Mouse (Mus musculus) hindbrain, embryonic 12.5 days (tissue): ENCODE measurements around the gene Fat3. TPM values are rescaled to one million over a fixed set of nuclear protein-coding genes. Genes with fewer than 3 reads are reported as not detected.

Experiments used
- ATAC-seq: fragments of 200-750 bp; cut with Nextera tagmentation; 2 replicates; pipeline ENCODE4 v1.8.0; 2017; ENCODE audit warnings: moderate TSS enrichment; ENCODE audit not compliant: low FRiP score
- H3K27ac ChIP-seq: fragments of 300-500 bp; sonication (generic); 2 replicates; pipeline ENCODE4 v1.5.1; 2016; ENCODE audit warnings: mild to moderate bottlenecking
- H3K27me3 ChIP-seq: fragments of 300-500 bp; sonication (generic); 2 replicates; pipeline ENCODE4 v1.6.1; 2016; ENCODE audit warnings: mild to moderate bottlenecking
- H3K36me3 ChIP-seq: fragments of 300-500 bp; sonication (generic); 2 replicates; pipeline ENCODE4 v1.6.1; 2016; ENCODE audit warnings: mild to moderate bottlenecking
- H3K4me1 ChIP-seq: fragments of 300-500 bp; sonication (generic); 2 replicates; pipeline ENCODE4 v1.6.1; 2016
- H3K4me2 ChIP-seq: fragments of 300-500 bp; sonication (generic); replicated peaks from 2 replicates; pipeline ENCODE4 v1.6.1; 2016; ENCODE audit warnings: mild to moderate bottlenecking
- H3K4me3 ChIP-seq: fragments of 300-500 bp; sonication (generic); 2 replicates; pipeline ENCODE4 v1.5.1; 2016; ENCODE audit warnings: mild to moderate bottlenecking
- H3K9ac ChIP-seq: fragments of 300-500 bp; sonication (generic); 2 replicates; pipeline ENCODE4 v1.6.1; 2016; ENCODE audit warnings: mild to moderate bottlenecking, moderate library complexity
- H3K9me3 ChIP-seq: fragments of 300-500 bp; sonication (generic); replicated peaks from 2 replicates; pipeline ENCODE4 v1.6.1; 2016; ENCODE audit warnings: mild to moderate bottlenecking
- WGBS: fragments of 180-500 bp; shearing (Covaris S2); methylation state at CpG from one replicate; pipeline ENCODE4 v1.1.7; 2016; 5-methylcytosine and 5-hydroxymethylcytosine counted together
- polyA plus RNA-seq: library from polyadenylated mRNA; unstranded; fragments of >200 nt; fragmentation: Nextera tagmentation; extraction: Ambion mirVana; gene quantifications from 2 replicates; pipeline ENCODE4 v1.2.1, GENCODE M21; 2016

Fat3 gene
- polyA plus RNA-seq, 1 experiment from 2014 or later: 11.6 TPM

- Histone ChIP-seq H3K27ac (no peak overlapping the region), H3K36me3 (no peaks in the 10 kb centered on the region), H3K9me3 (no peaks in the 10 kb centered on the region), H3K27me3 (no peaks in the 10 kb centered on the region), H3K4me2 (no peak overlapping the region), H3K4me3 (no peak overlapping the region), H3K9ac (no peak overlapping the region), H3K4me1 (no peaks in the 10 kb centered on the region)
- 78% methylated on average over 4 of the region's 4 CpGs for WGBS
- no peak for ATAC-seq
These were observed 230.9 kb downstream of the Fat3 start for GRCm38 (mm10) chr9:16270056-16270767.

GRCm38 (mm10) chr9:16265519-16265918 lies 235.6 kb downstream of the Fat3 start:
- 76% methylated on average over 4 of the region's 4 CpGs for WGBS
- ATAC-seq: no peak
- Histone ChIP-seq H3K36me3 (no peaks in the 10 kb centered on the region), H3K4me3 (no peak overlapping the region), H3K9me3 (no peaks in the 10 kb centered on the region), H3K27me3 (no peaks in the 10 kb centered on the region), H3K9ac (no peak overlapping the region), H3K4me2 (no peak overlapping the region), H3K27ac (no peak overlapping the region), H3K4me1 (no peaks in the 10 kb centered on the region)

GRCm38 (mm10) chr9:16257241-16257840 lies 243.7 kb downstream of the Fat3 start:
- Histone ChIP-seq H3K4me2 (no peak overlapping the region), H3K36me3 (no peaks in the 10 kb centered on the region), H3K4me1 (peaks cover 13% of the 10 kb centered on the region), H3K4me3 (no peak overlapping the region), H3K9me3 (no peaks in the 10 kb centered on the region), H3K27ac (peak overlapping the region; percentile 57), H3K27me3 (no peaks in the 10 kb centered on the region), H3K9ac (no peak overlapping the region)
- peak; percentile 69 for ATAC-seq
- 42% methylated on average over 3 of the region's 3 CpGs for WGBS

GRCm38 (mm10) chr9:16256577-16257207 lies 244.4 kb downstream of the Fat3 start:
- peak; percentile 68 for ATAC-seq
- peak overlapping the region; percentile 57; the same call in 1 of the 2 replicates for H3K27ac ChIP-seq

GRCm38 (mm10) chr9:16246741-16247140 lies 254.3 kb downstream of the Fat3 start:
- no peaks in the 10 kb centered on the region for H3K27me3 ChIP-seq
- no peak overlapping the region for H3K27ac ChIP-seq
- H3K36me3 ChIP-seq: no peaks in the 10 kb centered on the region
- H3K4me2 ChIP-seq: no peak overlapping the region
- no peak overlapping the region for H3K9ac ChIP-seq
- H3K4me1 ChIP-seq: no peaks in the 10 kb centered on the region
- no peak overlapping the region for H3K4me3 ChIP-seq
- WGBS: 62% methylated on average over 4 of the region's 4 CpGs
- no peaks in the 10 kb centered on the region for H3K9me3 ChIP-seq
- 0 out of 2 replicates have a peak, but pooled peaks have one; percentile 48 for ATAC-seq

More at GRCm38 (mm10) chr9:16256577-16257207, 244.4 kb downstream of the Fat3 start:
- H3K36me3 ChIP-seq: no peaks in the 10 kb centered on the region
- peaks cover 13% of the 10 kb centered on the region for H3K4me1 ChIP-seq
- H3K9ac ChIP-seq: no peak overlapping the region
- 69% methylated on average over 2 of the region's 2 CpGs for WGBS
- no peaks in the 10 kb centered on the region for H3K27me3 ChIP-seq
- H3K9me3 ChIP-seq: no peaks in the 10 kb centered on the region
- no peak overlapping the region for H3K4me2 ChIP-seq
- no peak overlapping the region for H3K4me3 ChIP-seq

- peak; percentile 64; the same call in 1 of the 2 replicates for ATAC-seq
- peaks cover 23% of the 10 kb centered on the region for H3K4me1 ChIP-seq
- no peaks in the 10 kb centered on the region for H3K36me3 ChIP-seq
- H3K9ac ChIP-seq: no peak overlapping the region
- H3K4me3 ChIP-seq: no peak overlapping the region
- no peak overlapping the region for H3K4me2 ChIP-seq
- 22% methylated on average over 4 of the region's 4 CpGs for WGBS
- H3K27me3 ChIP-seq: no peaks in the 10 kb centered on the region
- no peak overlapping the region for H3K27ac ChIP-seq
- no peaks in the 10 kb centered on the region for H3K9me3 ChIP-seq
These were observed 269.5 kb downstream of the Fat3 start for GRCm38 (mm10) chr9:16231575-16231974.

GRCm38 (mm10) chr9:16228919-16229318 lies 272.2 kb downstream of the Fat3 start:
- Histone ChIP-seq H3K4me3 (no peak overlapping the region), H3K36me3 (no peaks in the 10 kb centered on the region), H3K9me3 (no peaks in the 10 kb centered on the region), H3K27me3 (no peaks in the 10 kb centered on the region), H3K9ac (no peak overlapping the region), H3K27ac (no peak overlapping the region), H3K4me1 (peaks cover 25% of the 10 kb centered on the region), H3K4me2 (no peak overlapping the region)
- whole genome bisulfite sequencing: 75% methylated on average over 5 of the region's 5 CpGs
- ATAC-seq: no peak

- WGBS: 77% methylated on average over 2 of the region's 2 CpGs
- Histone ChIP-seq H3K27me3 (no peaks in the 10 kb centered on the region), H3K9me3 (no peaks in the 10 kb centered on the region), H3K9ac (no peak overlapping the region), H3K36me3 (no peaks in the 10 kb centered on the region), H3K4me3 (no peak overlapping the region), H3K4me1 (peaks cover 25% of the 10 kb centered on the region), H3K27ac (no peak overlapping the region), H3K4me2 (no peak overlapping the region)
- ATAC-seq: no peak
These were observed 273.7 kb downstream of the Fat3 start for GRCm38 (mm10) chr9:16227398-16227797.

GRCm38 (mm10) chr9:16226545-16226944 lies 274.5 kb downstream of the Fat3 start:
- Histone ChIP-seq H3K4me1 (peaks cover 24% of the 10 kb centered on the region), H3K27me3 (no peaks in the 10 kb centered on the region), H3K4me3 (no peak overlapping the region), H3K9me3 (no peaks in the 10 kb centered on the region), H3K36me3 (no peaks in the 10 kb centered on the region), H3K27ac (no peak overlapping the region), H3K4me2 (no peak overlapping the region), H3K9ac (no peak overlapping the region)
- no peak for ATAC-seq

GRCm38 (mm10) chr9:16221885-16222284 lies 279.2 kb downstream of the Fat3 start:
- H3K9me3 ChIP-seq: no peaks in the 10 kb centered on the region
- WGBS: 50% methylated on average over 5 of the region's 5 CpGs
- H3K4me2 ChIP-seq: no peak overlapping the region
- H3K4me1 ChIP-seq: peaks cover 10% of the 10 kb centered on the region
- H3K9ac ChIP-seq: no peak overlapping the region
- no peaks in the 10 kb centered on the region for H3K36me3 ChIP-seq
- H3K27me3 ChIP-seq: no peaks in the 10 kb centered on the region
- no peak for ATAC-seq
- H3K4me3 ChIP-seq: no peak overlapping the region
- H3K27ac ChIP-seq: no peak overlapping the region

- WGBS: 72% methylated on average over 6 of the region's 6 CpGs
- no peak overlapping the region for H3K4me2 ChIP-seq
- H3K4me3 ChIP-seq: no peak overlapping the region
- ATAC-seq: no peak
- peaks cover 25% of the 10 kb centered on the region for H3K4me1 ChIP-seq
- no peaks in the 10 kb centered on the region for H3K27me3 ChIP-seq
- H3K9me3 ChIP-seq: no peaks in the 10 kb centered on the region
- no peak overlapping the region for H3K9ac ChIP-seq
- no peaks in the 10 kb centered on the region for H3K36me3 ChIP-seq
- 0 out of 2 replicates have a peak overlapping the region, but pooled peaks have one; percentile 68 for H3K27ac ChIP-seq
These were observed 284.9 kb downstream of the Fat3 start for GRCm38 (mm10) chr9:16216235-16216634.

GRCm38 (mm10) chr9:16214731-16215681 lies 286.1 kb downstream of the Fat3 start:
- H3K9ac ChIP-seq: no peak overlapping the region
- ATAC-seq: peak; percentile 93
- no peak overlapping the region for H3K4me2 ChIP-seq
- no peaks in the 10 kb centered on the region for H3K9me3 ChIP-seq
- 49% methylated on average over 7 of the region's 7 CpGs for WGBS
- H3K36me3 ChIP-seq: no peaks in the 10 kb centered on the region
- H3K4me3 ChIP-seq: no peak overlapping the region
- H3K27me3 ChIP-seq: no peaks in the 10 kb centered on the region
- H3K4me1 ChIP-seq: peaks cover 25% of the 10 kb centered on the region
- H3K27ac ChIP-seq: peak overlapping the region; percentile 68
